Mouse (Mus musculus) spleen, adult 2 months (tissue): Measurements from ENCODE around the gene Mrgpra6.

Experiments
- CTCF ChIP-seq: fragments of 200-500 bp; IDR thresholded peaks from 2 replicates; pipeline ENCODE4 v1.5.1; 2011; ENCODE audit warnings: mild to moderate bottlenecking, inconsistent platforms; ENCODE audit not compliant: insufficient read depth, insufficient read length, insufficient replicate concordance; ENCODE audit errors: extremely low read depth
- POLR2A ChIP-seq: fragments of 200-500 bp; IDR thresholded peaks from 2 replicates; pipeline ENCODE4 v1.6.1; 2011; ENCODE audit warnings: low read depth, low read length, inconsistent platforms

GRCm38 (mm10) chr7:47144299-47144698 lies 60.4 kb downstream of the Mrgpra6 start:
- TF ChIP-seq POLR2A: no peak
- TF ChIP-seq CTCF: no peak
